Mouse (Mus musculus) spleen, adult 2 months (tissue): Measurements from ENCODE around the gene Asic1.

Experiments used
- CTCF ChIP-seq: fragments of 200-500 bp; IDR thresholded peaks from 2 replicates; pipeline ENCODE4 v1.5.1; 2011; ENCODE audit warnings: mild to moderate bottlenecking, inconsistent platforms; ENCODE audit not compliant: insufficient read depth, insufficient read length, insufficient replicate concordance; ENCODE audit errors: extremely low read depth
- POLR2A ChIP-seq: fragments of 200-500 bp; IDR thresholded peaks from 2 replicates; pipeline ENCODE4 v1.6.1; 2011; ENCODE audit warnings: low read depth, low read length, inconsistent platforms

DNA sequence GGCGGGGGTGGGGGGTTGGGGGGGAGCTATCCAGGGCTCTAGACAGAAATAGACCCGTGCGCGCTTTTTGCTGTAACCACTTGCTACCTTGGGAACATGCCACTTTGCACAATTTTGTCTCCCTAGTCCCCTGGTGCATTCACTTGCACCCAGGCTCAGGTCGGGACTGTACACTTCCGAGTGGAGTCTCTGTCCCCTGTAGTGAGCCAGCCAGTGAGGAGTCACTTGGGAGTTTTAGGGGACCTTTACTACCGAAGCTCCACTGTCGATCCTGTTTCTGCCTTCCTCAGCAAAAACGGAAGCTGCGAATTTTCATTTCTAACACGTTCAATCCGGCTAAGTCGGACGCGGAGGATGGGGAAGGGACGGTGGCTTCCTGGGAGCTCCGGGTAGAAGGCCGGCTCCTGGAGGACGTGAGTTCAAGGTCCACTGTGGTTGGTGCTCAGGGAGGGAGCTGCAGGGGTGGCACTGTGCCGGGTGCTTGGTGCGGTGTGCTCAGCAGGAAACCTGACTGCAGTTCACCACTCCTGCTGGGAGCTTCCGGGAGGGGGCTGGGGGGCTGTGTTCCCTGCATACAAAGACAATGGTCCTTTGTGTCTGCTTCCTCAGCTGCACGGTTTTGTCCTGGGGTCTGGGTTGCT lies 34.0 kb downstream of the Asic1 start:
- TF ChIP-seq CTCF (no peak), POLR2A (no peak)
